Mouse (Mus musculus): ENCODE data around the gene 1700011L22Rik. TPM values are rescaled to one million over a fixed set of nuclear protein-coding genes. Genes with fewer than 3 reads are reported as not detected.

The 1700011L22Rik gene
- polyA plus RNA-seq, 2 experiments = not detected

DNA sequence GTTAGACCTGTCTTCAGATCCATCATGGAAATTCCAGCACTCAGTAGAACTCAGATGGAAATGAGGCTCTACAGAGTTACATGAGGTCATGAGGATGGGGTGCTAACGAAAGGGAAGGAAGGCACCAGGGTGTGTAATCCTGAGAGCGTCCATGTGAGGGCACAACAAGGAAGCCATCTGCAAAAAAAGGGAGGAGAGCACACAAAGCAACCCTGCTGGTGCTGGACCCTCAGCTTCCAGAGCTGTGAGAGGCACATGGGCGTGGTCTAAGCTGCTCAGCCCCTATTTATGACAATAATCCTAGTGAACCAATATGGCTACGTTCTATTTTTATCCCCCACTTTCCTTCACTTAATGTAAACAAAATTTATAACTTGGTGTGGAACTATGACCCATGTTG lies 24.3 kb upstream of the 1700011L22Rik start:
- Histone ChIP-seq H3K4me3 (replicated peaks; ENCODE audit: low read length) (no peak overlapping the region), H3K27ac (replicated peaks; ENCODE audit: low read depth, low read length) (no peak overlapping the region), H3K9me3 (ENCODE audit: control insufficient read depth, low read length) (no peaks in the 10 kb centered on the region), H3K27me3 (ENCODE audit: control insufficient read depth, insufficient read depth, low read length) (no peaks in the 10 kb centered on the region), H3K36me3 (ENCODE audit: control insufficient read depth, insufficient read depth, low read length) (peaks cover 73% of the 10 kb centered on the region), H3K9ac (ENCODE audit: low read depth, low read length, severe bottlenecking) (no peak overlapping the region), H3K4me2 (replicated peaks; ENCODE audit: low read depth, low read length, severe bottlenecking) (no peak overlapping the region), H3K4me1 (ENCODE audit: control insufficient read depth, insufficient read depth, low read length) (no peaks in the 10 kb centered on the region)
- DNase-seq (ENCODE audit: low spot score) (no peak), ATAC-seq (ENCODE audit: low FRiP score, low read depth) (no peak)
- 83% methylated on average over 4 of the region's 4 CpGs for WGBS
- TF ChIP-seq POLR2A (IDR thresholded peaks at IDR 0.05; ENCODE audit: borderline replicate concordance, extremely low read depth, insufficient read depth, insufficient read length) = no peak

DNA sequence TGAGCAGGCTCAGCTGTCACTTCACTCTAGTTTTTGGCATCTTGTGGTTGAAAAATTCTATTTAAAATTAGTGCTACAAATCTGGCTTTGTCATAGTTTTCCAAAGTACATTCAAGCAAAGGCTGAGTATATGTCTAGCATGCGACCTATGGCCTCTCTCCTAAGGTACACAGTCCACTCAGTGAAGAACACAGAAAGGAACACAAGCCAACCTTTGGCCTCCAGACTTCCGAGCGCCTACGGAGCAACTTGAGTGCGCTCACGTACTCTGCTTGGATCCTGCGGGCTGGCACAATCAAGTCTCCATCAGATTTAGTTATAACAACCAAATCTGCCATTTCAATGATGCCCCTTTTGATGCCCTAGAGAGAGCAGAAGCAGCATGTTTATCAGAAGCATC lies 20.6 kb upstream of the 1700011L22Rik start:
- no peak for DNase-seq (ENCODE audit: low spot score)
- Histone ChIP-seq H3K36me3 (ENCODE audit: control insufficient read depth, insufficient read depth, low read length) (peaks cover 65% of the 10 kb centered on the region), H3K27me3 (ENCODE audit: control insufficient read depth, insufficient read depth, low read length) (no peaks in the 10 kb centered on the region), H3K27ac (replicated peaks; ENCODE audit: low read depth, low read length) (no peak overlapping the region), H3K9ac (ENCODE audit: low read depth, low read length, severe bottlenecking) (no peak overlapping the region), H3K4me2 (replicated peaks; ENCODE audit: low read depth, low read length, severe bottlenecking) (no peak overlapping the region), H3K4me3 (replicated peaks; ENCODE audit: low read length) (no peak overlapping the region), H3K9me3 (ENCODE audit: control insufficient read depth, low read length) (no peaks in the 10 kb centered on the region), H3K4me1 (ENCODE audit: control insufficient read depth, insufficient read depth, low read length) (no peaks in the 10 kb centered on the region)
- TF ChIP-seq POLR2A (IDR thresholded peaks at IDR 0.05; ENCODE audit: borderline replicate concordance, extremely low read depth, insufficient read depth, insufficient read length) = no peak
- ATAC-seq (ENCODE audit: low FRiP score, low read depth) = no peak
- 92% methylated on average over 7 of the region's 7 CpGs for WGBS

GRCm38 (mm10) chr8:79261920-79262319 lies 13.6 kb upstream of the 1700011L22Rik start:
- Histone ChIP-seq H3K4me3 (replicated peaks; ENCODE audit: low read length) (no peak overlapping the region), H3K27ac (replicated peaks; ENCODE audit: low read depth, low read length) (no peak overlapping the region), H3K9ac (ENCODE audit: low read depth, low read length, severe bottlenecking) (no peak overlapping the region), H3K4me2 (replicated peaks; ENCODE audit: low read depth, low read length, severe bottlenecking) (no peak overlapping the region), H3K9me3 (ENCODE audit: control insufficient read depth, low read length) (peaks cover 5% of the 10 kb centered on the region; the same call in 1 of the 2 replicates), H3K36me3 (ENCODE audit: control insufficient read depth, insufficient read depth, low read length) (peaks cover 4% of the 10 kb centered on the region; the same call in 1 of the 2 replicates), H3K27me3 (ENCODE audit: control insufficient read depth, insufficient read depth, low read length) (no peaks in the 10 kb centered on the region), H3K4me1 (ENCODE audit: control insufficient read depth, insufficient read depth, low read length) (no peaks in the 10 kb centered on the region)
- DNase-seq (ENCODE audit: low spot score) (no peak), ATAC-seq (ENCODE audit: low FRiP score, low read depth) (no peak)
- no peak for TF ChIP-seq POLR2A (IDR thresholded peaks at IDR 0.05; ENCODE audit: borderline replicate concordance, extremely low read depth, insufficient read depth, insufficient read length)
- WGBS = 87% methylated on average over 5 of the region's 5 CpGs

GRCm38 (mm10) chr8:79256076-79256705 lies 7.8 kb upstream of the 1700011L22Rik start:
- no peak for ATAC-seq (ENCODE audit: low FRiP score, low read depth)
- 76% methylated on average over 8 of the region's 8 CpGs for WGBS
- Histone ChIP-seq H3K9ac (ENCODE audit: low read depth, low read length, severe bottlenecking) (no peak overlapping the region), H3K4me1 (ENCODE audit: control insufficient read depth, insufficient read depth, low read length) (no peaks in the 10 kb centered on the region), H3K27me3 (ENCODE audit: control insufficient read depth, insufficient read depth, low read length) (no peaks in the 10 kb centered on the region), H3K4me2 (replicated peaks; ENCODE audit: low read depth, low read length, severe bottlenecking) (no peak overlapping the region), H3K9me3 (ENCODE audit: control insufficient read depth, low read length) (no peaks in the 10 kb centered on the region), H3K27ac (replicated peaks; ENCODE audit: low read depth, low read length) (no peak overlapping the region), H3K36me3 (ENCODE audit: control insufficient read depth, insufficient read depth, low read length) (no peaks in the 10 kb centered on the region), H3K4me3 (replicated peaks; ENCODE audit: low read length) (no peak overlapping the region)
- peak; percentile 21 for DNase-seq (ENCODE audit: low spot score)
- no peak for TF ChIP-seq POLR2A (IDR thresholded peaks at IDR 0.05; ENCODE audit: borderline replicate concordance, extremely low read depth, insufficient read depth, insufficient read length)

- no peaks in the 10 kb centered on the region for H3K36me3 ChIP-seq (ENCODE audit: control insufficient read depth, insufficient read depth, low read length)
- no peaks in the 10 kb centered on the region for H3K27me3 ChIP-seq (ENCODE audit: control insufficient read depth, insufficient read depth, low read length)
- no peak for TF ChIP-seq POLR2A (IDR thresholded peaks at IDR 0.05; ENCODE audit: borderline replicate concordance, extremely low read depth, insufficient read depth, insufficient read length)
- no peaks in the 10 kb centered on the region for H3K4me1 ChIP-seq (ENCODE audit: control insufficient read depth, insufficient read depth, low read length)
- no peaks in the 10 kb centered on the region for H3K9me3 ChIP-seq (ENCODE audit: control insufficient read depth, low read length)
- 93% methylated on average over 6 of the region's 6 CpGs for WGBS
- no peak overlapping the region for H3K4me2 ChIP-seq (replicated peaks; ENCODE audit: low read depth, low read length, severe bottlenecking)
- ATAC-seq (ENCODE audit: low FRiP score, low read depth) (no peak), DNase-seq (ENCODE audit: low spot score) (no peak)
- no peak overlapping the region for H3K4me3 ChIP-seq (replicated peaks; ENCODE audit: low read length)
- no peak overlapping the region for H3K9ac ChIP-seq (ENCODE audit: low read depth, low read length, severe bottlenecking)
- no peak overlapping the region for H3K27ac ChIP-seq (replicated peaks; ENCODE audit: low read depth, low read length)
Observed at GRCm38 (mm10) chr8:79253742-79254141, 5.4 kb upstream of the 1700011L22Rik start.
